Mouse (Mus musculus) forebrain, embryonic 16.5 days (tissue): ENCODE results near the gene Gpr68. TPM values are rescaled to one million over a fixed set of nuclear protein-coding genes. Genes with fewer than 3 reads are reported as not detected.
A peak's percentile ranks its signal among the peaks of the same experiment; 100 is the strongest.

Experiments used
- ATAC-seq: fragments of 200-750 bp; cut with Nextera tagmentation; 2 replicates; pipeline ENCODE4 v1.8.0; 2017; ENCODE audit warnings: mild to moderate bottlenecking, moderate library complexity
- H3K27ac ChIP-seq: fragments of 300-500 bp; sonication (generic); 2 replicates; pipeline ENCODE4 v1.5.1; 2014; ENCODE audit warnings: low read length, control low read depth
- H3K27me3 ChIP-seq: fragments of 300-500 bp; sonication (generic); replicated peaks from 2 replicates; pipeline ENCODE4 v1.6.1; 2014; ENCODE audit warnings: low read length; ENCODE audit not compliant: control insufficient read depth, insufficient read depth
- H3K36me3 ChIP-seq: fragments of 300-500 bp; sonication (generic); 2 replicates; pipeline ENCODE4 v1.6.1; 2014; ENCODE audit not compliant: control insufficient read depth, insufficient read depth
- H3K4me1 ChIP-seq: fragments of 300-500 bp; sonication (generic); replicated peaks from 2 replicates; pipeline ENCODE4 v1.6.1; 2014; ENCODE audit warnings: low read length; ENCODE audit not compliant: control insufficient read depth, insufficient read depth
- H3K4me2 ChIP-seq: fragments of 300-500 bp; sonication (generic); 2 replicates; pipeline ENCODE4 v1.6.1; 2014; ENCODE audit warnings: mild to moderate bottlenecking, low read length, control low read depth
- H3K4me3 ChIP-seq: fragments of 300-500 bp; sonication (generic); replicated peaks from 2 replicates; pipeline ENCODE4 v1.5.1; 2014; ENCODE audit warnings: mild to moderate bottlenecking, low read length, control low read depth
- H3K9ac ChIP-seq: fragments of 300-500 bp; sonication (generic); replicated peaks from 2 replicates; pipeline ENCODE4 v1.6.1; 2014; ENCODE audit warnings: low read depth, low read length, control low read depth
- H3K9me3 ChIP-seq: fragments of 300-500 bp; sonication (generic); 2 replicates; pipeline ENCODE4 v1.6.1; 2016; ENCODE audit warnings: low read length; ENCODE audit not compliant: control insufficient read depth
- WGBS: fragments of 180-500 bp; shearing (Covaris S2); extraction: QIAGEN DNeasy Blood & Tissue Kit; methylation state at CpG from one replicate; pipeline ENCODE4 v1.1.7; 2014; 5-methylcytosine and 5-hydroxymethylcytosine counted together
- polyA plus RNA-seq: library from polyadenylated mRNA; unstranded; fragments of >200 nt; fragmentation: Nextera tagmentation; extraction: Ambion mirVana; gene quantifications from 2 replicates; pipeline ENCODE4 v1.2.1, GENCODE M21; 2015

Gpr68 gene
- polyA plus RNA-seq, 1 experiment from 2014 or later, result 1.7 TPM

GRCm38 (mm10) chr12:100945501-100945900 lies 37.5 kb upstream of the Gpr68 start:
- no peak overlapping the region for H3K4me2 ChIP-seq
- no peaks in the 10 kb centered on the region for H3K27me3 ChIP-seq
- no peak overlapping the region for H3K27ac ChIP-seq
- no peak overlapping the region for H3K9ac ChIP-seq
- H3K4me1 ChIP-seq, result no peaks in the 10 kb centered on the region
- no peak for ATAC-seq
- peaks cover 30% of the 10 kb centered on the region for H3K36me3 ChIP-seq
- no peaks in the 10 kb centered on the region for H3K9me3 ChIP-seq
- no peak overlapping the region for H3K4me3 ChIP-seq
- WGBS, result 91% methylated on average over 12 of the region's 12 CpGs

GRCm38 (mm10) chr12:100944921-100945336 lies 36.9 kb upstream of the Gpr68 start:
- Histone ChIP-seq H3K27ac (no peak overlapping the region), H3K4me2 (no peak overlapping the region), H3K9ac (no peak overlapping the region), H3K27me3 (no peaks in the 10 kb centered on the region), H3K4me3 (no peak overlapping the region), H3K9me3 (no peaks in the 10 kb centered on the region), H3K4me1 (no peaks in the 10 kb centered on the region), H3K36me3 (peaks cover 30% of the 10 kb centered on the region)
- no peak for ATAC-seq
- 91% methylated on average over 21 of the region's 21 CpGs for WGBS

GRCm38 (mm10) chr12:100943146-100943545 lies 35.1 kb upstream of the Gpr68 start:
- no peak overlapping the region for H3K27ac ChIP-seq
- no peaks in the 10 kb centered on the region for H3K9me3 ChIP-seq
- WGBS, result 83% methylated on average over 4 of the region's 4 CpGs
- H3K4me3 ChIP-seq, result no peak overlapping the region
- H3K4me1 ChIP-seq, result no peaks in the 10 kb centered on the region
- H3K4me2 ChIP-seq, result no peak overlapping the region
- H3K9ac ChIP-seq, result no peak overlapping the region
- H3K27me3 ChIP-seq, result no peaks in the 10 kb centered on the region
- ATAC-seq, result no peak
- H3K36me3 ChIP-seq, result peaks cover 30% of the 10 kb centered on the region

- 84% methylated on average over 3 of the region's 3 CpGs for WGBS
- no peak for ATAC-seq
Measured at GRCm38 (mm10) chr12:100941361-100941760, 33.4 kb upstream of the Gpr68 start.

GRCm38 (mm10) chr12:100937441-100938360 lies 29.7 kb upstream of the Gpr68 start:
- WGBS, result 69% methylated on average over 21 of the region's 21 CpGs
- Histone ChIP-seq H3K27ac (no peak overlapping the region), H3K4me3 (no peak overlapping the region), H3K36me3 (peaks cover 18% of the 10 kb centered on the region), H3K27me3 (no peaks in the 10 kb centered on the region), H3K4me2 (no peak overlapping the region), H3K9ac (no peak overlapping the region), H3K9me3 (no peaks in the 10 kb centered on the region), H3K4me1 (no peaks in the 10 kb centered on the region)
- no peak for ATAC-seq

More at GRCm38 (mm10) chr12:100941361-100941760, 33.4 kb upstream of the Gpr68 start:
- Histone ChIP-seq H3K27me3 (no peaks in the 10 kb centered on the region), H3K4me2 (no peak overlapping the region), H3K4me1 (no peaks in the 10 kb centered on the region), H3K4me3 (no peak overlapping the region), H3K9me3 (no peaks in the 10 kb centered on the region), H3K36me3 (peaks cover 19% of the 10 kb centered on the region), H3K27ac (no peak overlapping the region), H3K9ac (no peak overlapping the region)

GRCm38 (mm10) chr12:100936737-100937136 lies 28.7 kb upstream of the Gpr68 start:
- WGBS, result 87% methylated on average over 4 of the region's 4 CpGs
- no peaks in the 10 kb centered on the region for H3K9me3 ChIP-seq
- H3K4me3 ChIP-seq, result no peak overlapping the region
- H3K9ac ChIP-seq, result no peak overlapping the region
- no peaks in the 10 kb centered on the region for H3K4me1 ChIP-seq
- no peaks in the 10 kb centered on the region for H3K27me3 ChIP-seq
- H3K4me2 ChIP-seq, result no peak overlapping the region
- ATAC-seq, result no peak; the same call in 1 of the 2 replicates
- no peak overlapping the region for H3K27ac ChIP-seq
- H3K36me3 ChIP-seq, result peaks cover 17% of the 10 kb centered on the region

- Histone ChIP-seq H3K36me3 (peaks cover 12% of the 10 kb centered on the region), H3K27ac (no peak overlapping the region)
Measured at GRCm38 (mm10) chr12:100936116-100936515, 28.1 kb upstream of the Gpr68 start.

GRCm38 (mm10) chr12:100934796-100935195 lies 26.8 kb upstream of the Gpr68 start:
- no peaks in the 10 kb centered on the region for H3K27me3 ChIP-seq
- H3K9me3 ChIP-seq, result no peaks in the 10 kb centered on the region
- no peaks in the 10 kb centered on the region for H3K4me1 ChIP-seq
- H3K4me2 ChIP-seq, result no peak overlapping the region
- no peak for ATAC-seq
- 93% methylated on average over 5 of the region's 5 CpGs for WGBS
- no peak overlapping the region for H3K27ac ChIP-seq
- H3K4me3 ChIP-seq, result no peak overlapping the region
- no peak overlapping the region for H3K9ac ChIP-seq
- H3K36me3 ChIP-seq, result peaks cover 14% of the 10 kb centered on the region

More at GRCm38 (mm10) chr12:100936116-100936515, 28.1 kb upstream of the Gpr68 start:
- WGBS, result 18% methylated on average over 2 of the region's 2 CpGs
- H3K9ac ChIP-seq, result no peak overlapping the region
- no peak overlapping the region for H3K4me2 ChIP-seq
- H3K9me3 ChIP-seq, result no peaks in the 10 kb centered on the region
- H3K27me3 ChIP-seq, result no peaks in the 10 kb centered on the region
- ATAC-seq, result peak; percentile 70
- H3K4me3 ChIP-seq, result no peak overlapping the region
- H3K4me1 ChIP-seq, result no peaks in the 10 kb centered on the region

- H3K36me3 ChIP-seq, result peaks cover 22% of the 10 kb centered on the region
Measured at GRCm38 (mm10) chr12:100931653-100932052, 23.7 kb upstream of the Gpr68 start.

More at GRCm38 (mm10) chr12:100931653-100932052, 23.7 kb upstream of the Gpr68 start:
- WGBS, result 96% methylated on average over 14 of the region's 14 CpGs
- Histone ChIP-seq H3K4me1 (no peaks in the 10 kb centered on the region), H3K4me2 (no peak overlapping the region), H3K9me3 (no peaks in the 10 kb centered on the region), H3K27me3 (no peaks in the 10 kb centered on the region), H3K4me3 (no peak overlapping the region), H3K27ac (no peak overlapping the region), H3K9ac (no peak overlapping the region)
- ATAC-seq, result no peak
